Mouse (Mus musculus) olfactory bulb, adult 2 months (tissue): ENCODE measurements around the gene Cnnm3.

Experiments used
- CTCF ChIP-seq: fragments of 200-500 bp; IDR thresholded peaks from 2 replicates; pipeline ENCODE4 v1.5.1; 2012; ENCODE audit warnings: low read depth, mild to moderate bottlenecking, low read length, moderate library complexity; ENCODE audit not compliant: insufficient read depth
- POLR2A ChIP-seq: fragments of 200-500 bp; IDR thresholded peaks from 2 replicates; pipeline ENCODE4 v1.6.1; 2012; ENCODE audit warnings: mild to moderate bottlenecking, low read depth, low read length, moderate library complexity; ENCODE audit not compliant: insufficient read depth

- no peak for TF ChIP-seq POLR2A
- TF ChIP-seq CTCF: no peak
Observed at GRCm38 (mm10) chr1:36474646-36475045, 37.0 kb upstream of the Cnnm3 start.
